Mouse (Mus musculus): Measurements from ENCODE around the gene Srp68. TPM values are rescaled to one million over a fixed set of nuclear protein-coding genes. Genes with fewer than 3 reads are reported as not detected.

Srp68 gene
- total and polyA plus RNA-seq, 2 experiments from 2014 or later = 24.5 to 51.3 TPM

GRCm38 (mm10) chr11:116307019-116307725, 33.2 kb upstream of the Srp68 start, which contains the start of gene Exoc7:
Exoc7 (minus strand) TSS chr11:116307233.
- no peaks in the 10 kb centered on the region for H3K9me3 ChIP-seq (ENCODE audit: low read length)
- H3K4me3 ChIP-seq (ENCODE audit: low read depth, low read length) = peak within 1 kb of the TSS; percentile 84
- H3K27ac ChIP-seq (ENCODE audit: low read depth, low read length) = peak within 1 kb of the TSS; percentile 50; the same call in 1 of the 2 replicates
- DNase-seq (no peak), ATAC-seq (no peak)
- peak within 1 kb of the TSS; percentile 65 for H3K4me2 ChIP-seq (ENCODE audit: low read depth)
- H3K4me1 ChIP-seq (ENCODE audit: insufficient read depth) = peaks cover 10% of the 10 kb centered on the region
- no peaks in the 10 kb centered on the region for H3K27me3 ChIP-seq (ENCODE audit: insufficient read depth, low read length)
- peaks cover 26% of the 10 kb centered on the region for H3K36me3 ChIP-seq (ENCODE audit: insufficient read depth)
- TF ChIP-seq CTCF (IDR thresholded peaks at IDR 0.05; ENCODE audit: low read depth) = no peak
- peak within 1 kb of the TSS; percentile 72 for H3K9ac ChIP-seq
- WGBS = 87% methylated on average over 10 of the region's 10 CpGs

GRCm38 (mm10) chr11:116306126-116306982, 32.3 kb upstream of the Srp68 start:
- Histone ChIP-seq H3K36me3 (ENCODE audit: insufficient read depth) (peaks cover 32% of the 10 kb centered on the region), H3K4me1 (ENCODE audit: insufficient read depth) (peaks cover 10% of the 10 kb centered on the region), H3K4me2 (ENCODE audit: low read depth) (peak overlapping the region; percentile 65), H3K4me3 (ENCODE audit: low read depth, low read length) (peak overlapping the region; percentile 84), H3K9me3 (ENCODE audit: low read length) (no peaks in the 10 kb centered on the region), H3K27me3 (ENCODE audit: insufficient read depth, low read length) (no peaks in the 10 kb centered on the region), H3K9ac (peak overlapping the region; percentile 72), H3K27ac (ENCODE audit: low read depth, low read length) (peak overlapping the region; percentile 50; the same call in 1 of the 2 replicates)
- DNase-seq (peak; percentile 98), ATAC-seq (peak; percentile 96)
- no peak for TF ChIP-seq CTCF (IDR thresholded peaks at IDR 0.05; ENCODE audit: low read depth)
- WGBS = 5% methylated on average over 50 of the region's 53 CpGs

- no peak overlapping the region for H3K9ac ChIP-seq
- H3K4me1 ChIP-seq (ENCODE audit: insufficient read depth) = peaks cover 10% of the 10 kb centered on the region
- H3K36me3 ChIP-seq (ENCODE audit: insufficient read depth) = peaks cover 42% of the 10 kb centered on the region
- peak overlapping the region; percentile 65 for H3K4me2 ChIP-seq (ENCODE audit: low read depth)
- ATAC-seq = no peak
- WGBS = 97% methylated on average over 2 of the region's 2 CpGs
- no peak for TF ChIP-seq CTCF (IDR thresholded peaks at IDR 0.05; ENCODE audit: low read depth)
- no peaks in the 10 kb centered on the region for H3K27me3 ChIP-seq (ENCODE audit: insufficient read depth, low read length)
- no peak overlapping the region for H3K27ac ChIP-seq (ENCODE audit: low read depth, low read length)
- H3K4me3 ChIP-seq (ENCODE audit: low read depth, low read length) = peak overlapping the region; percentile 84; the same call in 1 of the 2 replicates
- no peak for DNase-seq
- H3K9me3 ChIP-seq (ENCODE audit: low read length) = no peaks in the 10 kb centered on the region
Measured at GRCm38 (mm10) chr11:116305423-116305822, 31.4 kb upstream of the Srp68 start.

GRCm38 (mm10) chr11:116298621-116299020, 24.6 kb upstream of the Srp68 start:
- Histone ChIP-seq H3K9me3 (ENCODE audit: low read length) (no peaks in the 10 kb centered on the region), H3K4me2 (ENCODE audit: low read depth) (no peak overlapping the region), H3K27me3 (ENCODE audit: insufficient read depth, low read length) (no peaks in the 10 kb centered on the region), H3K27ac (ENCODE audit: low read depth, low read length) (no peak overlapping the region), H3K4me1 (ENCODE audit: insufficient read depth) (no peaks in the 10 kb centered on the region), H3K9ac (no peak overlapping the region), H3K4me3 (ENCODE audit: low read depth, low read length) (no peak overlapping the region), H3K36me3 (ENCODE audit: insufficient read depth) (peaks cover 88% of the 10 kb centered on the region)
- no peak for ATAC-seq
- no peak for DNase-seq
- 90% methylated on average over 6 of the region's 6 CpGs for WGBS
- TF ChIP-seq CTCF (IDR thresholded peaks at IDR 0.05; ENCODE audit: low read depth) = no peak

- H3K4me1 ChIP-seq (ENCODE audit: insufficient read depth) = no peaks in the 10 kb centered on the region
- WGBS = 89% methylated on average over 11 of the region's 11 CpGs
- H3K9me3 ChIP-seq (ENCODE audit: low read length) = no peaks in the 10 kb centered on the region
- H3K27me3 ChIP-seq (ENCODE audit: insufficient read depth, low read length) = no peaks in the 10 kb centered on the region
- peaks cover 85% of the 10 kb centered on the region for H3K36me3 ChIP-seq (ENCODE audit: insufficient read depth)
- no peak for TF ChIP-seq CTCF (IDR thresholded peaks at IDR 0.05; ENCODE audit: low read depth)
- H3K27ac ChIP-seq (ENCODE audit: low read depth, low read length) = no peak overlapping the region
- H3K4me2 ChIP-seq (ENCODE audit: low read depth) = no peak overlapping the region
- DNase-seq = no peak
- H3K9ac ChIP-seq = no peak overlapping the region
- no peak overlapping the region for H3K4me3 ChIP-seq (ENCODE audit: low read depth, low read length)
- ATAC-seq = no peak
Measured at GRCm38 (mm10) chr11:116298221-116298620, 24.2 kb upstream of the Srp68 start.

GRCm38 (mm10) chr11:116297017-116297416, 23.0 kb upstream of the Srp68 start:
- H3K9ac ChIP-seq = no peak overlapping the region
- no peaks in the 10 kb centered on the region for H3K9me3 ChIP-seq (ENCODE audit: low read length)
- DNase-seq = no peak
- no peak overlapping the region for H3K27ac ChIP-seq (ENCODE audit: low read depth, low read length)
- TF ChIP-seq CTCF (IDR thresholded peaks at IDR 0.05; ENCODE audit: low read depth) = no peak
- H3K4me2 ChIP-seq (ENCODE audit: low read depth) = no peak overlapping the region
- ATAC-seq = no peak
- H3K36me3 ChIP-seq (ENCODE audit: insufficient read depth) = peaks cover 82% of the 10 kb centered on the region
- H3K4me1 ChIP-seq (ENCODE audit: insufficient read depth) = no peaks in the 10 kb centered on the region
- no peaks in the 10 kb centered on the region for H3K27me3 ChIP-seq (ENCODE audit: insufficient read depth, low read length)
- WGBS = 84% methylated on average over 3 of the region's 3 CpGs
- no peak overlapping the region for H3K4me3 ChIP-seq (ENCODE audit: low read depth, low read length)

Measured in forebrain, postnatal 0 days (tissue).